Mouse (Mus musculus) embryonic fibroblast, embryonic 13.5 days (primary cell): ENCODE results near the gene Olfr1145. TPM values are rescaled to one million over a fixed set of nuclear protein-coding genes. Genes with fewer than 3 reads are reported as not detected.

Experiments used
- H3K27ac ChIP-seq: 2 replicates; pipeline ENCODE4 v1.5.1; 2012; ENCODE audit warnings: low read length, control low read depth, inconsistent platforms; ENCODE audit not compliant: insufficient read depth
- H3K4me1 ChIP-seq: 2 replicates; pipeline ENCODE4 v1.6.1; 2011; ENCODE audit warnings: low read length; ENCODE audit not compliant: control insufficient read depth, insufficient read depth
- H3K4me3 ChIP-seq: 2 replicates; pipeline ENCODE4 v1.5.1; 2011; ENCODE audit warnings: mild to moderate bottlenecking, control low read depth, low read length; ENCODE audit not compliant: insufficient read depth
- CTCF ChIP-seq: IDR thresholded peaks from 2 replicates; pipeline ENCODE4 v1.5.1; 2011; ENCODE audit warnings: mild to moderate bottlenecking, control low read depth, low read length, moderate library complexity, borderline replicate concordance; ENCODE audit not compliant: insufficient read depth
- POLR2A ChIP-seq: IDR thresholded peaks from 2 replicates; pipeline ENCODE4 v1.6.1; 2011; ENCODE audit warnings: low read depth, mild to moderate bottlenecking, control low read depth, low read length, moderate library complexity
- polyA plus RNA-seq: library from polyadenylated mRNA; stranded (reverse); fragments of >200 nt; gene quantifications from 2 replicates; pipeline ENCODE4 v1.2.4, GENCODE M21; 2011; ENCODE audit warnings: low read depth; ENCODE audit not compliant: missing spikeins, insufficient read length

Olfr1145 gene
- not detected in 2 replicates for polyA plus RNA-seq

DNA sequence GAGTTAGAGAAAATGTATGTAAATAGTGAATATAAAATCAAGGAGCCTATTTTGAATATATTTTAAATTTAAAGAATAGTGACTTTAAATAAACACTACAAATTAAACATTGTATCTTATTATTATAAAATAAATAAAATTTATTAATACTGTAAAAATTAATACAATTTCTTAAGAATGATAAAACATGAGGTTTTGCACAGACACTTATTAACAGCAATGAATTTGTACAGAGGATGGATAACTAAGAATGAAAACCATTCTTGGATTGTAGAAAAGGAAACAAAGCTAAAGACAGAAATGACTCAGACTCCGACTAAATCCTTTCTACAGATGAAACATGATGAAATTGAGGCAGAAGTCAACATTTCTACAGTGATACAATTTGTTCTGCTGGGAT, at the start of gene Olfr1145:
TSS of gene Olfr1145 (plus strand) at position 301 of the 400 bp plus-strand sequence.
- no peaks in the 10 kb centered on the region for H3K4me1 ChIP-seq
- TF ChIP-seq CTCF, result no peak
- TF ChIP-seq POLR2A, result no peak
- no peak within 1 kb of the TSS for H3K27ac ChIP-seq

DNA sequence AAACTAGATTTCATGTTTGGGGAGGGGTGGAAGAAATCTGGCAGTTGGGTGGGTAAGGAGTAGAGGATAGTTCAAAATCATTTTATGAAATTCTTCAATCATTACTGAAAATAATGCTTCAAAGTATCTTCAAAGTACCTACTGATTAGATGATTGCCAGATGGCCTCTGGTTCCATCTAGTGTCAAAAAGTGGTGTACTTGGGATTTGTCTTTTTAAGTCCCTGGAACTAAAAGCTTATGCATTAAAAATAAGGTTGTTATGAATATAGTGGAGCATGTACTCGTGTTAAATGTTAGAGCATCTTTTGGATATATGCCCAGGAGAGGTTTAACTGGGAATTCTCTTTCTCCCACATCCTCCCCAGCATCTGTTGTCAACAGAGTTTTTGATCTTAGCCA, 33.5 kb upstream of the Olfr1145 start:
- H3K4me3 ChIP-seq, result no peak overlapping the region
- TF ChIP-seq CTCF, result no peak
- no peak for TF ChIP-seq POLR2A
- H3K4me1 ChIP-seq, result no peaks in the 10 kb centered on the region
- no peak overlapping the region for H3K27ac ChIP-seq

More for the DNA sequence above, at the start of gene Olfr1145:
- no peak within 1 kb of the TSS for H3K4me3 ChIP-seq

DNA sequence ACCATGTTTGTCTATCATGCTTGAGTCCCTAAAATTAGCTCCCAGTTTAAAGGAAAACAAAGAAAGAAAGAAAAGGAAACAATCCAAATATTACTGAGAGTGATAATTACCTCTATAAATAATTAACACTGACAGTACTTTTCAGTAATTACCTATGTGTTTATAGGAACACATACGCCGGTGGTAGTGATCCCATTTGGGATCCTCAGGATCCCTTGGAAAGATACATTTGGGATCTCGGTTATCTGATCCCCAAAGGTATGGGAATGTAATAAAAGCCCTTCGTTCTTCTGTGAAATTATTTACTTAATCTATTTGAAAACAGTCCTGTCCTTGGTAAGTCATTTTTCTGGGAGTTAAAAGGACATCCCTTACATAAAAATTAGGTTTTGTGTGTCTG, 30.4 kb upstream of the Olfr1145 start, which contains the start of gene Olfr152:
TSS of gene Olfr152 (plus strand) at position 301 of the 400 bp plus-strand sequence.
- H3K27ac ChIP-seq, result no peak within 1 kb of the TSS
- no peak within 1 kb of the TSS for H3K4me3 ChIP-seq
- TF ChIP-seq POLR2A, result no peak
- TF ChIP-seq CTCF, result no peak
- H3K4me1 ChIP-seq, result no peaks in the 10 kb centered on the region

DNA sequence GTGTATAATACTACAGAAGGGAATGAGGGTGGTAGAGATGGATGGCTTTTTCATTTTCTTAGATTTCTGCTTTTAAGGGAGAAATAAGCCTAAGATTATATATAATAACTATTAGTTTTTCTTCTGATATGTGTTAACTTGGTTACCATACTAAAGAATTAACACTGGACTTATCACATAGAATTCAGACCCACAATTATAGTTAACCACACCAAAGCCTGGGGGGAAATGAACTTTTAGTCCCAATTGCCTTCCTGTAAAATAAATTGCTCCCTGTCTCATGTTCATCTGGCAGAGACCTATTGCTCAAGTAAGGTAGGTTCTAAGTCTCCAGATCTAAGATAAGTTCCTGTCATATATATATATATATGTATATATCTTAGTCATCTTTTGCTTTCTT, 9.3 kb upstream of the Olfr1145 start, which contains the start of gene Olfr1143:
TSS of gene Olfr1143 (plus strand) at position 301 of the 400 bp plus-strand sequence.
- Histone ChIP-seq H3K4me1 (no peaks in the 10 kb centered on the region), H3K4me3 (no peak within 1 kb of the TSS), H3K27ac (no peak within 1 kb of the TSS)
- TF ChIP-seq CTCF, result no peak
- TF ChIP-seq POLR2A, result no peak

DNA sequence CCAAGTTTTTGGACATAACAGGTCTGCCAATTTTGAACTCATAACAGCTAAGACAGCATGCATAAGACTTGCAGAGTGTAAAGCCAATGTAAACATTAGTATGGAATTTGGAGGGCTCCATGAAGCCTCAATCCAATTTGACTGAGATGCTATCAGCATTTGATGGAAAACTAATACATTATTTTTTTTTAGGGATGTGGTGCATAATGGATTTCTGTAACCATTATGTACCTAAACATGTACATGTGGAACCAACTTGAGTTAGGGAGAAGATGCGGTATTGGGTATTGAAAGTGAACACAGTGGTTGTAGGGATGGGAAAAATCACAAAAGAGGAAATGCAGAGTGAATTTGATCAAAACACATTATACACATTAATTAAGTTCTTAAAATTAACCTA, 20.6 kb downstream of the Olfr1145 start, which contains the start of gene Olfr1148:
TSS of gene Olfr1148 (plus strand) at position 301 of the 400 bp plus-strand sequence.
- no peak within 1 kb of the TSS for H3K4me3 ChIP-seq
- no peaks in the 10 kb centered on the region for H3K4me1 ChIP-seq
- no peak for TF ChIP-seq CTCF
- no peak for TF ChIP-seq POLR2A
- no peak within 1 kb of the TSS for H3K27ac ChIP-seq

DNA sequence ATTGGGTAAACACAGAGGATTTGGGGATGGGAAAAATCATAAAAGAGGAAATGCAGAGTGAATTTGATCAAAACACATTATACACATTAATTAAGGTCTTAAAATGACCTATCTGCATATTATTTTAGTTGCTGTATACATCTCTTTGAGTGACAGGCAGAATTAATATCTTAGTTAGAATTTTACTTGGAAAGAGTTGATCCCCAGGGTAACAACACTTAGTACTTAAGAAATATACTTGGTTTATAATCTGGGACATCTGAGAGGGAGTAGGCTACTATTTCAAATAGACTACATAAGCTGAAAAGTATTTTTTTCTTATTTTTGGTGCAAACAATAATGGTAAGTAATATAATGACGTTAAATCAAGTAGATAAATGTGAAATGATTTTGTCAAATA, 34.1 kb downstream of the Olfr1145 start, which contains the start of gene Olfr1150-ps1:
TSS of gene Olfr1150-ps1 (plus strand) at position 301 of the 400 bp plus-strand sequence.
- Histone ChIP-seq H3K4me3 (no peak within 1 kb of the TSS), H3K4me1 (no peaks in the 10 kb centered on the region), H3K27ac (no peak within 1 kb of the TSS)
- TF ChIP-seq POLR2A (no peak), CTCF (no peak)

DNA sequence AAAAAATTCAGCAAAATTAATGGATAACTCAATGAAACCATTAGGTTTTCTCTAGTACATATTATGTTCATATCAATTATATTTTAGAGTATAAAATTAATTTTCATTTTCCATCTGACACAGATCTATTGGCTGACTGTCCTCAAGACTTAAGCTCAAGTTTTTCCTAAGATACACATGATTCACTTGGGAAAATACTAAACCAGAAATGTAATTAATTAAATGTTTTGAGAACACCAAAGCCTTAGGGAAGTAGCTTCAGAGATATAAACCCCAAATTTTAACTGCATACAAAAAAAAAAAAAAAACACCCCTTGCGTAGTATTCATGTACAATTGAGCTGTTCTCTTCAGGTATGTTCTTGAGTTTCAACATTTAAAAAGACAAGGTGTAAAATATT, 45.9 kb downstream of the Olfr1145 start, which contains the start of gene Olfr1151:
TSS of gene Olfr1151 (plus strand) at position 301 of the 400 bp plus-strand sequence.
- no peak within 1 kb of the TSS for H3K27ac ChIP-seq
- H3K4me1 ChIP-seq, result no peaks in the 10 kb centered on the region
- TF ChIP-seq CTCF (no peak), POLR2A (no peak)
- no peak within 1 kb of the TSS for H3K4me3 ChIP-seq

Other genes with a start within 250 kb of the Olfr1145 start
- gene Olfr1129, start 235.9 kb upstream of the Olfr1145 start, polyA plus RNA-seq, result not detected in 2 replicates
- gene Olfr1130, start 203.6 kb upstream of the Olfr1145 start, polyA plus RNA-seq, result not detected in 2 replicates
- not detected in 2 replicates for gene Olfr1131, start 182.7 kb upstream of the Olfr1145 start, polyA plus RNA-seq
- gene Olfr1132, start 172.3 kb upstream of the Olfr1145 start, polyA plus RNA-seq, result not detected in 2 replicates
- not detected in 2 replicates for gene Olfr1133, start 162.4 kb upstream of the Olfr1145 start, polyA plus RNA-seq
- gene Olfr1134, start 151.4 kb upstream of the Olfr1145 start, polyA plus RNA-seq, result not detected in 2 replicates
- not detected in 2 replicates for gene Olfr1135, start 136.2 kb upstream of the Olfr1145 start, polyA plus RNA-seq
- gene Olfr1136, start 115.9 kb upstream of the Olfr1145 start, polyA plus RNA-seq, result not detected in 2 replicates
- gene Olfr1137, start 96.6 kb upstream of the Olfr1145 start, polyA plus RNA-seq, result not detected in 2 replicates
- gene Olfr1138, start 69.8 kb upstream of the Olfr1145 start, polyA plus RNA-seq, result not detected in 2 replicates
- gene Olfr1140, start 66.1 kb upstream of the Olfr1145 start, polyA plus RNA-seq, result not detected in 2 replicates
- not detected in 2 replicates for gene Olfr1141, start 55.8 kb upstream of the Olfr1145 start, polyA plus RNA-seq
- gene Olfr152, start 30.3 kb upstream of the Olfr1145 start, polyA plus RNA-seq, result not detected in 2 replicates
- not detected in 2 replicates for gene Olfr1143, start 9.2 kb upstream of the Olfr1145 start, polyA plus RNA-seq
- not detected in 2 replicates for gene Olfr1148, start 20.7 kb downstream of the Olfr1145 start, polyA plus RNA-seq
- not detected in 2 replicates for gene Olfr1150-ps1, start 34.2 kb downstream of the Olfr1145 start, polyA plus RNA-seq
- not detected in 2 replicates for gene Olfr1151, start 46.0 kb downstream of the Olfr1145 start, polyA plus RNA-seq
- 0.09 TPM in 1 of 2 replicates, not detected in the other for gene Olfr1152, start 56.7 kb downstream of the Olfr1145 start, polyA plus RNA-seq
- not detected in 2 replicates for gene Olfr1153, start 85.1 kb downstream of the Olfr1145 start, polyA plus RNA-seq
- gene Olfr1154, start 95.3 kb downstream of the Olfr1145 start, polyA plus RNA-seq, result not detected in 2 replicates
- not detected in 2 replicates for gene Olfr1155, start 135.3 kb downstream of the Olfr1145 start, polyA plus RNA-seq
- not detected in 2 replicates for gene Olfr1156, start 143.3 kb downstream of the Olfr1145 start, polyA plus RNA-seq
- not detected in 2 replicates for gene Olfr1157, start 158.5 kb downstream of the Olfr1145 start, polyA plus RNA-seq
- gene Olfr74, start 164.8 kb downstream of the Olfr1145 start, polyA plus RNA-seq, result not detected in 2 replicates
- gene Olfr1158, start 180.3 kb downstream of the Olfr1145 start, polyA plus RNA-seq, result not detected in 2 replicates
- gene Olfr1160, start 198.4 kb downstream of the Olfr1145 start, polyA plus RNA-seq, result not detected in 2 replicates
- gene Olfr1161, start 213.0 kb downstream of the Olfr1145 start, polyA plus RNA-seq, result not detected in 2 replicates
- gene Olfr73, start 227.9 kb downstream of the Olfr1145 start, polyA plus RNA-seq, result not detected in 2 replicates
- gene Olfr1162, start 241.3 kb downstream of the Olfr1145 start, polyA plus RNA-seq, result not detected in 2 replicates